Mouse (Mus musculus): ENCODE data around the gene Cgn. TPM values are rescaled to one million over a fixed set of nuclear protein-coding genes. Genes with fewer than 3 reads are reported as not detected.
"Not testable (repeated sequence)": the region's sequence is repeated elsewhere in the genome, so short reads cannot be mapped to it uniquely, and the experiment has no call there.

Cgn gene
- total RNA-seq, 2 experiments from 2014 or later = 0.12 to 0.13 TPM

DNA sequence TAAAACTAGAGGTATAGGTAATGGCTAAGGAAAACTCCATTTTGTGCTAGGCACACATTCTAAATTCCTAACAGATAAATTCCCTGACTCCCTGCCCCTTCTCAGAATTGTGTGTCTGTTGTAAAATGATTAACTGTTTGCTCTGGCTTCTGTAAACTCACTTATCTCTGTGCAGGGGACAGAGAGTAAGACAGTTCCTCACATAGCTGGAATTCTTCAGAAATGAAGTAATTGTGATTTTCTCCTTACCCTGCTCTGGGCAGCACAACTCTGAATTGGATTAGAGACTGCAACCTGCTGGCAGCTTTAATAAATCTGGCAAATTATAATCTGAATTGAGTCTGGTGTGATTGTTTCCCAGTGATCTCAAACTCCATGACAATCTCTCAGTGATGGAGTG, 75.7 kb downstream of the Cgn start:
- DNase-seq; intact Hi-C loops (cut with DNase I): not testable (repeated sequence)

Other genes starting within 250 kb of the Cgn start
- gene Snx27, start 203.8 kb downstream of the Cgn start, total RNA-seq (2021) = 10 to 100 TPM; 25.3 to 25.9 TPM
- not detected for gene Gm10972, start 143.4 kb downstream of the Cgn start, total RNA-seq (2021)
- under 1 TPM; 0.74 to 0.84 TPM for gene Tuft1, start 127.6 kb downstream of the Cgn start, total RNA-seq (2021)
- 1 to 10 TPM in 1 of 2 experiments, under 1 TPM in 1; 0.44 to 1.8 TPM for gene Selenbp2, start 92.9 kb downstream of the Cgn start, total RNA-seq (2021)
- 10 to 100 TPM; 12.3 to 14.5 TPM for gene Pogz, start 51.1 kb upstream of the Cgn start, total RNA-seq (2021)
- 100 to 1,000 TPM; 189 to 190 TPM for gene Psmb4, start 100.5 kb upstream of the Cgn start, total RNA-seq (2021)
- gene Selenbp1, start 146.6 kb upstream of the Cgn start, total RNA-seq (2021) = 10 to 100 TPM in 1 of 2 experiments, 1 to 10 TPM in 1; 8.2 to 17.1 TPM
- gene Rfx5, start 167.6 kb upstream of the Cgn start, total RNA-seq (2021) = 1 to 10 TPM; 3.8 to 5.7 TPM
- 10 to 100 TPM; 18.6 to 19.6 TPM for gene Pi4kb, start 188.2 kb upstream of the Cgn start, total RNA-seq (2021)
- 10 to 100 TPM in 1 of 2 experiments, 1 to 10 TPM in 1; 9.5 to 11.7 TPM for gene Zfp687, start 229.0 kb upstream of the Cgn start, total RNA-seq (2021)

All from gastrocnemius, postnatal 36 days (tissue).